Mouse (Mus musculus): Measurements from ENCODE around the gene Styxl1. TPM values are rescaled to one million over a fixed set of nuclear protein-coding genes. Genes with fewer than 3 reads are reported as not detected.

The Styxl1 gene
- polyA plus RNA-seq, 1 experiment from 2014 or later, result 0.39 TPM

GRCm38 (mm10) chr5:135735741-135736140, 42.4 kb downstream of the Styxl1 start:
- 83% methylated on average over 13 of the region's 13 CpGs for WGBS
- H3K36me3 ChIP-seq, result peaks cover 62% of the 10 kb centered on the region
- H3K4me2 ChIP-seq, result no peak overlapping the region
- H3K27ac ChIP-seq, result no peak overlapping the region
- H3K9me3 ChIP-seq (replicated peaks), result no peaks in the 10 kb centered on the region
- no peak for ATAC-seq (replicated peaks; ENCODE audit: insufficient number of reproducible peaks, insufficient read depth, low FRiP score, low read depth)
- no peak overlapping the region for H3K9ac ChIP-seq
- H3K27me3 ChIP-seq, result no peaks in the 10 kb centered on the region
- H3K4me1 ChIP-seq (replicated peaks), result peaks cover 6% of the 10 kb centered on the region; the same call in 1 of the 2 replicates
- H3K4me3 ChIP-seq, result no peak overlapping the region

DNA sequence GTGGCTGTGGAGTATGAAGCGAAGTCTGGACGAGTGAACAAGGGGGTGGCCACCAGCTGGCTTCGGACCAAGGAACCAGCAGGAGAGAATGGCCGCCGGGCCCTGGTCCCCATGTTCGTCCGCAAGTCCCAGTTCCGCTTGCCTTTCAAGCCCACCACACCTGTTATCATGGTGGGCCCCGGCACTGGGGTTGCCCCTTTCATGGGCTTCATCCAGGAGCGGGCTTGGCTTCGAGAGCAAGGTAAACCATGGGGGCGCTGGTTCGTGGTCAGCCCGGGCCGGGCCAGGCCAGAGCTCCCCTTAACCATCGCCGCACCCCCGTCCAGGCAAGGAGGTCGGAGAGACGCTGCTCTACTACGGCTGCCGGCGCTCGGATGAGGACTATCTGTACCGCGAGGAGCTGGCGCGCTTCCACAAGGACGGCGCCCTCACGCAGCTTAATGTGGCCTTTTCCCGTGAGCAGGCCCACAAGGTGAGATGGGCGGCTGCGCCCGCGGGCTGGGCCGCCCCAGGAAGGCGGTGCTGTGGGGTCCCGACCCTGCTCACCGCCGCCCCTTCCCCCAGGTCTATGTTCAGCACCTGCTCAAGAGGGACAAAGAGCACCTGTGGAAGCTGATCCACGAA, 44.0 kb downstream of the Styxl1 start:
- Histone ChIP-seq H3K9ac (no peak overlapping the region), H3K27me3 (no peaks in the 10 kb centered on the region), H3K9me3 (replicated peaks) (no peaks in the 10 kb centered on the region), H3K4me1 (replicated peaks) (peaks cover 6% of the 10 kb centered on the region; the same call in 1 of the 2 replicates), H3K27ac (no peak overlapping the region), H3K4me2 (no peak overlapping the region), H3K36me3 (peaks cover 78% of the 10 kb centered on the region), H3K4me3 (no peak overlapping the region)
- WGBS, result 92% methylated on average over 42 of the region's 42 CpGs
- ATAC-seq (replicated peaks; ENCODE audit: insufficient number of reproducible peaks, insufficient read depth, low FRiP score, low read depth), result no peak

DNA sequence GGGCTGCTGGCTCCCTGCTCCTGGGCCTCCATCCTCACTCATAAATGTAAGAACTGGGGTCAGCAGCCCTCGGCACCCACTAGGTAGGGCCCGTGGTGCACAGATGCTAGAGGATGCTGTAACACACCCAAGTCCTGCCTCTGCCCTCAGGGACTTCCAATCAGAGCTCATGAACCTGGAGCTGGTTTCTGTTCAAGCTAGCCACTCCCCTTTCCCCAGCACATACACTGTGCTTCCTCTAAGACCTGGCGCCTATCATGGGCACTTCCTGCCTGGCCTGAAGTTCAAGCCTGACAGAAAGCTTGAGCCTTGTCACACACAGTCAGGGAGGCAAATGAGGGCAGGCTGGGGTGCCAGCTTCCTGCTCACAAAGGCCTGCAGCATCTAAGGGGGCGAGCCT, 45.1 kb downstream of the Styxl1 start:
- H3K9me3 ChIP-seq (replicated peaks), result no peaks in the 10 kb centered on the region
- WGBS, result 78% methylated on average over 4 of the region's 4 CpGs
- H3K9ac ChIP-seq, result no peak overlapping the region
- no peak overlapping the region for H3K4me2 ChIP-seq
- H3K36me3 ChIP-seq, result peaks cover 84% of the 10 kb centered on the region
- no peak overlapping the region for H3K4me3 ChIP-seq
- no peaks in the 10 kb centered on the region for H3K27me3 ChIP-seq
- H3K4me1 ChIP-seq (replicated peaks), result 0 out of 2 replicates have a peak, but pooled peaks cover 3% of the 10 kb centered on the region
- no peak for ATAC-seq (replicated peaks; ENCODE audit: insufficient number of reproducible peaks, insufficient read depth, low FRiP score, low read depth)
- H3K27ac ChIP-seq, result no peak overlapping the region

DNA sequence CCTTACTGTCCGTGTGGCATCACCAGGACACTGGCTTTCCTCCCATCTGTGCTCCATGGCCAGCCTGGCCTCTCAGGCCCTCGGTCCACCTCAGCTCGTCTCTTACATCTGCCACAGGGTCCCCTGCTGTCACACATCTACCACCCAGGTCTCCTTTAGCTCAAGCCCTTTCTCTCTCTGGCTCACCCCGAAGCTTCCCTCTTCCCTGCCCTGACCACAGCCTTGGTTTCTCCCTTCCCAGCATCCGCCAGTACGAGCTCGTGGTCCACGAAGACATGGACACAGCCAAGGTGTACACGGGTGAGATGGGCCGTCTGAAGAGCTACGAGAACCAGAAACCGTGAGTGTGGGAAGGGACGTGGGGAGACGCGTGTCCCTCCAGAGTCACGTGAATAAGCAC, 46.9 kb downstream of the Styxl1 start:
- Histone ChIP-seq H3K9ac (no peak overlapping the region), H3K9me3 (replicated peaks) (no peaks in the 10 kb centered on the region), H3K4me2 (no peak overlapping the region), H3K4me1 (replicated peaks) (peaks cover 15% of the 10 kb centered on the region), H3K27ac (no peak overlapping the region), H3K27me3 (no peaks in the 10 kb centered on the region), H3K36me3 (peaks cover 78% of the 10 kb centered on the region), H3K4me3 (no peak overlapping the region)
- ATAC-seq (replicated peaks; ENCODE audit: insufficient number of reproducible peaks, insufficient read depth, low FRiP score, low read depth), result no peak
- 91% methylated on average over 16 of the region's 16 CpGs for WGBS

- 87% methylated on average over 10 of the region's 10 CpGs for WGBS
- peaks cover 19% of the 10 kb centered on the region for H3K4me1 ChIP-seq (replicated peaks)
- H3K4me2 ChIP-seq, result no peak overlapping the region
- H3K27ac ChIP-seq, result no peak overlapping the region
- H3K27me3 ChIP-seq, result no peaks in the 10 kb centered on the region
- no peak overlapping the region for H3K9ac ChIP-seq
- H3K9me3 ChIP-seq (replicated peaks), result no peaks in the 10 kb centered on the region
- H3K4me3 ChIP-seq, result no peak overlapping the region
- ATAC-seq (replicated peaks; ENCODE audit: insufficient number of reproducible peaks, insufficient read depth, low FRiP score, low read depth), result no peak
- H3K36me3 ChIP-seq, result peaks cover 74% of the 10 kb centered on the region
Observed at GRCm38 (mm10) chr5:135730916-135731315, 47.3 kb downstream of the Styxl1 start.

- no peak overlapping the region for H3K4me2 ChIP-seq
- peaks cover 26% of the 10 kb centered on the region for H3K4me1 ChIP-seq (replicated peaks)
- no peak overlapping the region for H3K9ac ChIP-seq
- no peaks in the 10 kb centered on the region for H3K9me3 ChIP-seq (replicated peaks)
- ATAC-seq (replicated peaks; ENCODE audit: insufficient number of reproducible peaks, insufficient read depth, low FRiP score, low read depth), result no peak
- 89% methylated on average over 10 of the region's 10 CpGs for WGBS
- H3K27me3 ChIP-seq, result no peaks in the 10 kb centered on the region
- no peak overlapping the region for H3K27ac ChIP-seq
- peaks cover 67% of the 10 kb centered on the region for H3K36me3 ChIP-seq
- no peak overlapping the region for H3K4me3 ChIP-seq
Observed at GRCm38 (mm10) chr5:135730278-135730677, 47.9 kb downstream of the Styxl1 start.

DNA sequence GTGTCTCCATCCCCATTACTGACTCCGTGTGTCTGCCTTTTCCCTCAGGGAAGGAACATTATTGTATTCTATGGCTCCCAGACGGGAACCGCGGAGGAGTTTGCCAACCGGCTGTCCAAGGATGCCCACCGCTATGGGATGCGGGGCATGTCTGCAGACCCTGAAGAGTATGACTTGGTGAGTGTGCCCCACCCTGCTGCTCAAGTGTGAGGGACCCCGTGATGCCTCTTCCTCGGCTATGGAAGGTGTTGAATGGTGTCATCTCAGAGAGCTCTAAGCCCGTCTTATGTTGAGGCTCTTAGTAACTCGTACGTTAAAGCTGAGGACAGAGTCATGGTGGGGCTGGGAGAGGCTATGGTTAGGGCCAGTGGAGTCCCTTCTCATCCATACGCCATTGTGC, 48.8 kb downstream of the Styxl1 start:
- no peak overlapping the region for H3K4me3 ChIP-seq
- no peaks in the 10 kb centered on the region for H3K27me3 ChIP-seq
- no peaks in the 10 kb centered on the region for H3K9me3 ChIP-seq (replicated peaks)
- H3K4me2 ChIP-seq, result no peak overlapping the region
- no peak overlapping the region for H3K9ac ChIP-seq
- no peak for ATAC-seq (replicated peaks; ENCODE audit: insufficient number of reproducible peaks, insufficient read depth, low FRiP score, low read depth)
- 90% methylated on average over 13 of the region's 13 CpGs for WGBS
- H3K4me1 ChIP-seq (replicated peaks), result peaks cover 35% of the 10 kb centered on the region
- peaks cover 58% of the 10 kb centered on the region for H3K36me3 ChIP-seq
- no peak overlapping the region for H3K27ac ChIP-seq

DNA sequence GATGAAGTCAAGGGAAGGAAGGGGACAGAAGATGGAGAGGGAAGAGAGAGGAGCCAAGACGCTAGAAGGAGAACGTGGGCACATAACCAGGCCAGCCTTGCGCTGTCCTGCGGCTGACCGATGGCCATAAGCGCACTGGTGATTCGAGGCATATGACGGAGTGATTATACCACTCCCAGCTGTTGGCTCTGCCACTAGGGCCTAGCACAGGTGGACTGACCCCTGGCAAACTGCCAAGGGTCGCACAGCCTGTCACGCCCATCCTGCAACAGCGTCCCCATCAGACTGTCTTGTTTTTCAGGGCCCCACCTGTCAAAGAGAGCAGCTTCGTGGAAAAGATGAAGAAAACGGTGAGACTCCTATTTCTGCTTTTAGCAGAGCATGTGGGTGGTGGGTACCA, 49.8 kb downstream of the Styxl1 start:
- no peak overlapping the region for H3K9ac ChIP-seq
- peaks cover 40% of the 10 kb centered on the region for H3K4me1 ChIP-seq (replicated peaks)
- WGBS, result 89% methylated on average over 13 of the region's 13 CpGs
- no peak overlapping the region for H3K4me2 ChIP-seq
- no peak for ATAC-seq (replicated peaks; ENCODE audit: insufficient number of reproducible peaks, insufficient read depth, low FRiP score, low read depth)
- peaks cover 48% of the 10 kb centered on the region for H3K36me3 ChIP-seq
- H3K4me3 ChIP-seq, result no peak overlapping the region
- no peaks in the 10 kb centered on the region for H3K27me3 ChIP-seq
- H3K9me3 ChIP-seq (replicated peaks), result no peaks in the 10 kb centered on the region
- no peak overlapping the region for H3K27ac ChIP-seq

DNA sequence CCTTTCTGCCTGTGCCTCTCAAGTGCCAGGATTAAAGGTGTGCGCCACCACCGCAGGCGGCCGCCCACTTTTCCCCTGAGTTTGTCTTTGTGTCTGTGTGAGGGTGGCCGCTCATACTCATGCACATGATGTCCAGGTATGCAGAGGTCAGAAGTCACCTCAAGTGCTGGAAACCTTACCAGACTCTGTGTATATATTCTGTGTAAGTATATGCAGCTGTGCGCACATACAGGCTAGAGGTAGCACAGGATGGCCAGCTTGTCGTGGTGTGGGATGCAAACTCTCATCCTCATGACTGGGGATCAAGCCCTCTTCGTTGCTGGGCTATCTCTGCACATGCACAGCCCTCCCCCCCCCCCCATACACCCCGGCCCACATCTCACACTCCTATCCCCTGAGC, 50.3 kb downstream of the Styxl1 start:
- Histone ChIP-seq H3K4me2 (no peak overlapping the region), H3K27me3 (no peaks in the 10 kb centered on the region), H3K4me1 (replicated peaks) (peaks cover 40% of the 10 kb centered on the region), H3K36me3 (peaks cover 43% of the 10 kb centered on the region), H3K27ac (no peak overlapping the region), H3K9ac (no peak overlapping the region), H3K4me3 (no peak overlapping the region), H3K9me3 (replicated peaks) (no peaks in the 10 kb centered on the region)
- 92% methylated on average over 9 of the region's 9 CpGs for WGBS
- ATAC-seq (replicated peaks; ENCODE audit: insufficient number of reproducible peaks, insufficient read depth, low FRiP score, low read depth), result no peak

DNA sequence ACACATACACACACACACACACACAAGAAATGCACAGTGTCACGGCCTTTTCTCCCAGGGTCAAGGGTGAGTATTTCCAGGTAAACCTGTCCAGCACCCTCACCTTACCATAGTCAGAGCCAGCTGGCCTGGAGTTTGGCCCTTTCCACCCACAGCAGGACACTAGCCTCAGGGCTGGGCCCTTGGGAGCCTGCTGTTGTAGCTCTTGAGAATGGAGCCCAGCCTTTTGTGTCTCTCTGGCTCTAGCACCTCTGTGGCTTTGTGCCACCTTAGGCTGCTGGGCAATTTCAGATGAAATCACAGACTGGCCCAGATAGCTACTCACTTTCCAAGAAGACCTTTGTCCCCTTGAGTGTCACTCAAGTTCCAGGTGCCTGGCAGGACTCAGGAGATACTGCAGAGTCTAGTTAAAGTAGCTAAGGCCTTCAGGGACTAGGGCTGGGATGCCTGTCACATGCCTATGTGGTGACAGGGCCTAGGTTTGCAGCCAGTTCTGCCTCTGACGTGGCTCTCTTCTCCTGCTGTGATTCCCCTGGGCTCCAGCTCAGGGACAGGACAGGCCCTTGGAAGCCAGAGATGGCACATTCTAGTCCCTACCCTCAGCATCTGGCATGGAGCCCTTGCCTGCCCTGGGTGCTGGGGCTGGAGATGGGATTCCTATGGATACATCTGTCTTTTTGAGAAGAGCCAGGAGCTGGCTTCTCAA, 51.4 kb downstream of the Styxl1 start:
- Histone ChIP-seq H3K9ac (peak overlapping the region; percentile 19; the same call in 1 of the 2 replicates), H3K4me1 (replicated peaks) (peaks cover 51% of the 10 kb centered on the region), H3K4me3 (no peak overlapping the region), H3K27me3 (no peaks in the 10 kb centered on the region), H3K27ac (peak overlapping the region; percentile 79), H3K4me2 (no peak overlapping the region), H3K9me3 (replicated peaks) (no peaks in the 10 kb centered on the region), H3K36me3 (peaks cover 32% of the 10 kb centered on the region)
- 56% methylated on average over 2 of the region's 2 CpGs for WGBS
- peak; percentile 44 for ATAC-seq (replicated peaks; ENCODE audit: insufficient number of reproducible peaks, insufficient read depth, low FRiP score, low read depth)

- Histone ChIP-seq H3K4me3 (0 out of 2 replicates have a peak overlapping the region, but pooled peaks have one; percentile 6), H3K4me2 (peak overlapping the region; percentile 38), H3K9ac (no peak overlapping the region), H3K4me1 (replicated peaks) (peaks cover 52% of the 10 kb centered on the region), H3K9me3 (replicated peaks) (no peaks in the 10 kb centered on the region), H3K27ac (peak overlapping the region; percentile 79; the same call in 1 of the 2 replicates), H3K36me3 (peaks cover 24% of the 10 kb centered on the region), H3K27me3 (no peaks in the 10 kb centered on the region)
- 43% methylated on average over 6 of the region's 6 CpGs for WGBS
- ATAC-seq (replicated peaks; ENCODE audit: insufficient number of reproducible peaks, insufficient read depth, low FRiP score, low read depth), result no peak
Observed at GRCm38 (mm10) chr5:135725991-135726390, 52.2 kb downstream of the Styxl1 start.

All from heart, embryonic 15.5 days (tissue).